9 mouse cellular contexts compared by ENCODE assay signal in the genomic region with DNA sequence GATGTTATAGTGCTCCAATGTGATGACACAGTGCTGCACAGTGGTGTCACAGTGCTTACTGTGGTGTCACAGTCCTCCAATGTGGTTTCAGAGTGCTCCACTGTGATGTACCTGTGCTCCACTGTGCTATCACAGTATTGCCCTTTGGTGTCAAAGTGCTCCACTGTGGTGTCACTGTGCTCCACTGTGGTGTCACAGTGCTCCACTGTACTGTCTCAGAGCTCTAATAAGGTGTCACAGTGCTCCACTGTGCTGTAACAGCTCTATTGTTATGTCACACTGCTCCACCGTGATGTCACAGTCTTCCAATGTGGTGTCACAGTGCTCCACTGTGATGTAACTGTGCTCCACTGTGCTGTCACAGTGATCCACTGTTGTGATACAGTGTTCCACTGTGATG.
DNase-seq lines count a peak whose midpoint lies in the region; ATAC-seq and TF ChIP-seq lines count a peak whose summit lies in the region.
"Had no signal": no experiment of that assay in that cellular context is flagged by ENCODE, and none has a peak within 500 bp of the region (broad histone marks: within the 10 kb centered on the region; RNA-seq: fewer than 3 reads in every experiment).

No protein-coding gene starts in this region.

- ATAC-seq in hindbrain, embryonic 13.5 days (ENCODE audit: low FRiP score), result peak; percentile 63; the same call in 1 of the 2 replicates
- ATAC-seq in hindbrain, embryonic 15.5 days (ENCODE audit: low FRiP score, low read depth), result 0 out of 2 replicates have a peak, but pooled peaks have one; percentile 68
- ATAC-seq in megakaryocyte-erythroid progenitor cell, adult 5-6 weeks (replicated peaks; ENCODE audit: low FRiP score, low TSS enrichment, poor library complexity, severe bottlenecking), result peak; percentile 58

- 96% methylated on average over 1 of the region's 1 CpGs for WGBS in hindbrain, embryonic 13.5 days
- WGBS in hindbrain, embryonic 10.5 days, result 91% methylated on average over 1 of the region's 1 CpGs
- WGBS in hindbrain, embryonic 15.5 days, result 84% methylated on average over 1 of the region's 1 CpGs

- no peak overlapping the region for H3K9ac ChIP-seq in hindbrain, embryonic 13.5 days
- no peak overlapping the region for H3K9ac ChIP-seq in hindbrain, embryonic 15.5 days

- no peak for DNase-seq in hindbrain, embryonic 10.5 days (ENCODE audit: low spot score)
- DNase-seq in ZHBTc4 (ENCODE audit: low read depth, low spot score), result peak; percentile 2
- DNase-seq in right cerebral cortex, postnatal 4 days, result no peak
- DNase-seq in gastrocnemius, postnatal 14 days, result no peak
- no peak for DNase-seq in layer of hippocampus, adult 2 months (ENCODE audit: low spot score in 2 of 2)
- DNase-seq: kidney, adult 18-20 months had no signal

- no peak overlapping the region for H3K27ac ChIP-seq in hindbrain, embryonic 13.5 days
- no peak overlapping the region for H3K27ac ChIP-seq in hindbrain, embryonic 10.5 days
- H3K27ac ChIP-seq in hindbrain, embryonic 15.5 days (replicated peaks), result no peak overlapping the region
- H3K27ac ChIP-seq in layer of hippocampus, adult 2 months, result no peak overlapping the region

- no peak for TF ChIP-seq CTCF in layer of hippocampus, adult 2 months (conservative IDR thresholded peaks at IDR 0.05)

- no peaks in the 10 kb centered on the region for H3K4me1 ChIP-seq in hindbrain, embryonic 13.5 days (replicated peaks)
- H3K4me1 ChIP-seq in hindbrain, embryonic 10.5 days (replicated peaks), result no peaks in the 10 kb centered on the region
- H3K4me1 ChIP-seq in hindbrain, embryonic 15.5 days (replicated peaks), result no peaks in the 10 kb centered on the region

- peaks cover 55% of the 10 kb centered on the region for H3K9me3 ChIP-seq in hindbrain, embryonic 13.5 days
- H3K9me3 ChIP-seq in hindbrain, embryonic 10.5 days, result peaks cover 95% of the 10 kb centered on the region
- H3K9me3 ChIP-seq in hindbrain, embryonic 15.5 days, result peaks cover 6% of the 10 kb centered on the region; the same call in 1 of the 2 replicates

- no peaks in the 10 kb centered on the region for H3K36me3 ChIP-seq in hindbrain, embryonic 13.5 days
- H3K36me3 ChIP-seq in hindbrain, embryonic 10.5 days, result no peaks in the 10 kb centered on the region
- no peaks in the 10 kb centered on the region for H3K36me3 ChIP-seq in hindbrain, embryonic 15.5 days

- no peak overlapping the region for H3K4me2 ChIP-seq in hindbrain, embryonic 13.5 days
- no peak overlapping the region for H3K4me2 ChIP-seq in hindbrain, embryonic 15.5 days

- no peaks in the 10 kb centered on the region for H3K27me3 ChIP-seq in hindbrain, embryonic 13.5 days
- H3K27me3 ChIP-seq in hindbrain, embryonic 10.5 days (ENCODE audit: insufficient read depth, poor library complexity, severe bottlenecking), result no peaks in the 10 kb centered on the region
- H3K27me3 ChIP-seq in hindbrain, embryonic 15.5 days, result no peaks in the 10 kb centered on the region

- intact Hi-C loops in gastrocnemius, postnatal 14 days (cut with DNase I; ENCODE audit: low total_unique reads), result no loop called here

- H3K4me3 ChIP-seq in hindbrain, embryonic 13.5 days, result no peak overlapping the region
- H3K4me3 ChIP-seq in hindbrain, embryonic 10.5 days, result no peak overlapping the region
- no peak overlapping the region for H3K4me3 ChIP-seq in hindbrain, embryonic 15.5 days
- no peak overlapping the region for H3K4me3 ChIP-seq in layer of hippocampus, adult 2 months
